Mouse (Mus musculus) liver, embryonic 14.5 days (tissue): ENCODE data around the gene Pde1a. TPM values are rescaled to one million over a fixed set of nuclear protein-coding genes. Genes with fewer than 3 reads are reported as not detected.

Experiments used
- ATAC-seq: fragments of 200-750 bp; cut with Nextera tagmentation; 2 replicates; pipeline ENCODE4 v1.8.0; 2017; ENCODE audit warnings: moderate number of reproducible peaks, mild to moderate bottlenecking, moderate library complexity; ENCODE audit not compliant: insufficient read depth
- DNase-seq, 3 experiments: peaks; one replicate each; pipeline ENCODE4 v3.0.0-alpha.2; 2012 to 2013; ENCODE audit warnings: low read depth in 3 of 3, low spot score in 3 of 3
- H3K27ac ChIP-seq: fragments of 300-500 bp; sonication (generic); 2 replicates; pipeline ENCODE4 v1.5.1; 2014; ENCODE audit warnings: moderate library complexity, mild to moderate bottlenecking, control low read depth, inconsistent platforms
- H3K27me3 ChIP-seq: fragments of 300-500 bp; sonication (generic); 2 replicates; pipeline ENCODE4 v1.6.1; 2014; ENCODE audit warnings: mild to moderate bottlenecking, low read length, moderate library complexity; ENCODE audit not compliant: control insufficient read depth, insufficient read depth
- H3K36me3 ChIP-seq: fragments of 300-500 bp; sonication (generic); replicated peaks from 2 replicates; pipeline ENCODE4 v1.6.1; 2014; ENCODE audit warnings: low read depth; ENCODE audit not compliant: control insufficient read depth, insufficient read depth
- H3K4me1 ChIP-seq, 2 experiments: fragments of 200-500 bp in 1 of 2; fragments of 300-500 bp in 1 of 2; sonication (generic) in 1 of 2; replicated peaks; 2 replicates each; pipeline ENCODE4 v1.6.1; 2012 to 2014; ENCODE audit warnings: antibody characterized with exemption in 1 of 2, inconsistent platforms in 1 of 2, low read length in 1 of 2; ENCODE audit not compliant: control insufficient read depth in 2 of 2, insufficient read depth in 2 of 2
- H3K4me2 ChIP-seq: fragments of 300-500 bp; sonication (generic); 2 replicates; pipeline ENCODE4 v1.6.1; 2014; ENCODE audit warnings: low read depth, mild to moderate bottlenecking, control low read depth, moderate library complexity
- H3K4me3 ChIP-seq, 2 experiments: fragments of 200-500 bp in 1 of 2; fragments of 300-500 bp in 1 of 2; sonication (generic) in 1 of 2; 2 replicates each; pipeline ENCODE4 v1.5.1; 2012 to 2014; ENCODE audit warnings: low read depth in 2 of 2, low read length in 2 of 2, mild to moderate bottlenecking in 2 of 2, control low read depth in 1 of 2, inconsistent platforms in 1 of 2, moderate library complexity in 1 of 2; ENCODE audit not compliant: insufficient read depth in 1 of 2
- H3K9ac ChIP-seq: fragments of 300-500 bp; sonication (generic); replicated peaks from 2 replicates; pipeline ENCODE4 v1.6.1; 2014; ENCODE audit warnings: mild to moderate bottlenecking, control low read depth, moderate library complexity
- H3K9me3 ChIP-seq: fragments of 300-500 bp; sonication (generic); 2 replicates; pipeline ENCODE4 v1.6.1; 2016; ENCODE audit warnings: low read length, mixed read lengths; ENCODE audit not compliant: control insufficient read depth
- CTCF ChIP-seq: IDR thresholded peaks from 2 replicates; pipeline ENCODE4 v1.5.1; 2016; ENCODE audit warnings: antibody characterized with exemption, low read depth, control low read depth
- EP300 ChIP-seq: IDR thresholded peaks from 2 replicates; pipeline ENCODE4 v1.6.1; 2016; ENCODE audit warnings: antibody characterized with exemption, low read depth
- WGBS: fragments of 180-500 bp; shearing (Covaris S2); extraction: QIAGEN DNeasy Blood & Tissue Kit; methylation state at CpG from one replicate; pipeline ENCODE4 v1.1.7; 2014; ENCODE audit not compliant: insufficient replicate concordance; 5-methylcytosine and 5-hydroxymethylcytosine counted together
- polyA plus RNA-seq, 2 experiments: library from polyadenylated mRNA; depleted of rRNA in 1 of 2; stranded (reverse) in 1 of 2; unstranded in 1 of 2; fragments of >200 nt; fragmentation: Nextera tagmentation in 1 of 2; extraction: Ambion mirVana in 1 of 2; gene quantifications; 2 replicates each; pipeline versions ENCODE4 v1.2.1 to v1.2.3; 2012 to 2014

Pde1a gene
- polyA plus RNA-seq, 2 experiments, result 1.4 to 2.7 TPM

- no peak overlapping the region for H3K4me2 ChIP-seq
- DNase-seq (peak; percentile 2 to 7 (median 6)), ATAC-seq (peak; percentile 75)
- 26% methylated on average over 2 of the region's 2 CpGs for WGBS
- H3K4me3 ChIP-seq, result no peak overlapping the region
- H3K9ac ChIP-seq, result no peak overlapping the region
- H3K9me3 ChIP-seq, result no peaks in the 10 kb centered on the region
- no peak for TF ChIP-seq CTCF
- peak; percentile 68 for TF ChIP-seq EP300
- no peaks in the 10 kb centered on the region for H3K36me3 ChIP-seq
- H3K4me1 ChIP-seq, result peaks cover 0 to 8% of the 10 kb centered on the region in 2 experiments; a peak in 2 of 4 replicates
- H3K27me3 ChIP-seq, result no peaks in the 10 kb centered on the region
- H3K27ac ChIP-seq, result no peak overlapping the region
Observed at GRCm38 (mm10) chr2:79901841-79902510, 227.3 kb downstream of the Pde1a start.

- H3K4me1 ChIP-seq, result peaks cover 0 to 8% of the 10 kb centered on the region in 2 experiments; a peak in 2 of 4 replicates
- 60% methylated on average over 3 of the region's 3 CpGs for WGBS
- DNase-seq (no peak), ATAC-seq (no peak)
- H3K9me3 ChIP-seq, result no peaks in the 10 kb centered on the region
- no peaks in the 10 kb centered on the region for H3K36me3 ChIP-seq
- no peak overlapping the region for H3K4me3 ChIP-seq
- H3K27ac ChIP-seq, result no peak overlapping the region
- H3K4me2 ChIP-seq, result no peak overlapping the region
- H3K9ac ChIP-seq, result no peak overlapping the region
- no peak for TF ChIP-seq CTCF
- no peak for TF ChIP-seq EP300
- H3K27me3 ChIP-seq, result no peaks in the 10 kb centered on the region
Observed at GRCm38 (mm10) chr2:79898522-79898921, 230.7 kb downstream of the Pde1a start.

GRCm38 (mm10) chr2:79892829-79893228, 236.4 kb downstream of the Pde1a start:
- Histone ChIP-seq H3K9me3 (no peaks in the 10 kb centered on the region), H3K4me3 (no peak overlapping the region), H3K4me2 (no peak overlapping the region), H3K4me1 (no peaks in the 10 kb centered on the region), H3K36me3 (no peaks in the 10 kb centered on the region), H3K9ac (no peak overlapping the region), H3K27ac (no peak overlapping the region), H3K27me3 (no peaks in the 10 kb centered on the region)
- no peak for TF ChIP-seq CTCF
- TF ChIP-seq EP300, result no peak
- 33% methylated on average over 1 of the region's 1 CpGs for WGBS
- DNase-seq (no peak), ATAC-seq (no peak)

- H3K4me2 ChIP-seq, result no peak overlapping the region
- no peak overlapping the region for H3K9ac ChIP-seq
- WGBS, result 59% methylated on average over 5 of the region's 5 CpGs
- no peak for TF ChIP-seq CTCF
- no peak for TF ChIP-seq EP300
- H3K27ac ChIP-seq, result no peak overlapping the region
- no peaks in the 10 kb centered on the region for H3K4me1 ChIP-seq
- DNase-seq, result no peak
- H3K4me3 ChIP-seq, result no peak overlapping the region
- no peak for ATAC-seq
- H3K36me3 ChIP-seq, result no peaks in the 10 kb centered on the region
- H3K9me3 ChIP-seq, result no peaks in the 10 kb centered on the region
- H3K27me3 ChIP-seq, result no peaks in the 10 kb centered on the region
Observed at GRCm38 (mm10) chr2:79891760-79892570, 237.3 kb downstream of the Pde1a start.

GRCm38 (mm10) chr2:79890726-79891125, 238.5 kb downstream of the Pde1a start:
- no peak for TF ChIP-seq CTCF
- no peak for TF ChIP-seq EP300
- H3K4me2 ChIP-seq, result no peak overlapping the region
- WGBS, result 68% methylated on average over 8 of the region's 8 CpGs
- H3K4me1 ChIP-seq, result no peaks in the 10 kb centered on the region
- H3K27ac ChIP-seq, result no peak overlapping the region
- ATAC-seq (no peak), DNase-seq (no peak)
- H3K36me3 ChIP-seq, result no peaks in the 10 kb centered on the region
- no peak overlapping the region for H3K9ac ChIP-seq
- H3K9me3 ChIP-seq, result no peaks in the 10 kb centered on the region
- H3K27me3 ChIP-seq, result no peaks in the 10 kb centered on the region
- H3K4me3 ChIP-seq, result no peak overlapping the region
